Mouse (Mus musculus) liver, adult 2 months (tissue): ENCODE measurements around the gene Pfdn6.

Experiments used
- CTCF ChIP-seq: fragments of 200-500 bp; IDR thresholded peaks from 2 replicates; pipeline ENCODE4 v1.5.1; 2011; ENCODE audit warnings: low read depth, low read length, control low read depth
- POLR2A ChIP-seq: fragments of 200-500 bp; IDR thresholded peaks from 2 replicates; pipeline ENCODE4 v1.6.1; 2011; ENCODE audit warnings: low read length, control low read depth; ENCODE audit not compliant: insufficient read depth; ENCODE audit errors: extremely low read depth

DNA sequence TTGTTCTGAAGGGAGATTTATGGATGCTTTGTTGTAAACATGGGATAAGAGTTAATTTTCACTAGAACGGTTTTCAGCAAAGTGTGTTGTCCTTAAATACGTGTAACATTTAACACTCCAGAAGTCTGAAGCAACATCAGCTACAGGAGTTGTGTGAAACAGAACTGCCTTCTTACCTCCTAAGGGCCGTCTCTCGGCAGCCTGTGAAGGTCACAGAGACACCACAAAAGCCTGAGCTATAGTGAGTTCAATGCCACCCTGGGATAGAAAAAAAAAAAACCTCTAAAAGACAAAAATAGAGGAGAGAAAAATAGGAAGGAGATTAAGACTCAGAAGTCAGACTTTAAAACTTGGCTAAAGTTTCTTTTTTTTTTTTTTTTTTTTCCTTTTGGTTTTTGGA lies 38.1 kb downstream of the Pfdn6 start:
- TF ChIP-seq POLR2A = no peak
- no peak for TF ChIP-seq CTCF
